Mouse (Mus musculus): ENCODE data around the gene Atp6v0a4.

DNA sequence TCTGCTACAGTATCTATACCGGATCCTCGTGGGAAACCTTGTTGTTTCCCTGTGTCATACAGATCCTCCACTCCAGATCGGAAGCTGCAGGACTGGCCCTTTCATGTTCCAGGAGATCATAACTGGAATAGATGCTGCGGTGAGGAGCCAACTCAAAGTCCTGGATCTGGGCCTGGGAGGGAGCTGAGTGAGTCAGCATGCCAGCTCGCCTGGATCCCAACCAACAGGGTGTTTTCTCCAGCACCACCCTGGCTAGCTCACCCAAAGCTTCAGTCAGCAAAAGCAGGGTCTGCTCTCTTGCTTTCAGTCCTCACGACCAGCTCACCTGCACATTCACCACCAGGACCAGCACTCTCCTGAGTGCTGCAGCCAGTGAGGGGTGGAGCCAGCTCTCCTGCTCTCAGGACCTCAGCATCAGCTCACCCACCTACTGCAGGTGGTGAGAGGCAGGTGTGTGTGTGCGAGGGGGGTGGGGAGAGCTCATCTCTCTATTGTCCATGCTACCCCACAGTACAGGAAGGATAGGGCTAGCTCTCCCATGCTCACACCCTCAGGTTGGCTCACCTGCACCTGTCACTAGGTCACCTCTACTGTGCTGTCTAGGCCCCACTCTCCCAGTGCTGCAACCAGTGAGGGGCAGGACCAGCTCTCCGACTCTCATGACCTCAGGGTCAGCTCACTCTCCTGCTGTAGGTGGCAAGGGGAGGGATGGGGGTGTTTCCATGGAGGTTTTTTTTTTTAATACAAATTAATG is 10.6 kb upstream of the Atp6v0a4 start:
- TF ChIP-seq CTCF (IDR thresholded peaks at IDR 0.05; ENCODE audit: borderline replicate concordance, extremely low read depth, insufficient read depth, insufficient read length): no peak
- TF ChIP-seq POLR2A (IDR thresholded peaks at IDR 0.05; ENCODE audit: borderline replicate concordance, extremely low read depth, insufficient read depth, insufficient read length, poor library complexity, severe bottlenecking): no peak

All from brain, embryonic 14.5 days (tissue).